Mouse (Mus musculus) CH12.LX (cell line): ENCODE data around the gene Cfap74. TPM values are rescaled to one million over a fixed set of nuclear protein-coding genes. Genes with fewer than 3 reads are reported as not detected.

Experiments
- DNase-seq: peaks from one replicate; pipeline ENCODE4 v3.0.0-alpha.2; 2013; ENCODE audit errors: extremely low read depth
- H3K27ac ChIP-seq: 2 replicates; pipeline ENCODE4 v1.5.1; 2012; ENCODE audit warnings: low read depth, mild to moderate bottlenecking, control low read depth, moderate library complexity; ENCODE audit not compliant: insufficient read depth
- H3K27me3 ChIP-seq: replicated peaks from 2 replicates; pipeline ENCODE3; 2012; ENCODE audit warnings: inconsistent platforms
- H3K36me3 ChIP-seq, 2 experiments: replicated peaks in 1 of 2; 2 replicates each; pipeline versions ENCODE3 to v1.6.1; 2012; ENCODE audit warnings: inconsistent platforms in 1 of 2, low read length in 1 of 2, mild to moderate bottlenecking in 1 of 2, mixed read lengths in 1 of 2, moderate library complexity in 1 of 2; ENCODE audit not compliant: control insufficient read depth in 1 of 2, insufficient read depth in 1 of 2
- H3K4me1 ChIP-seq, 2 experiments: 2 replicates each; pipeline ENCODE4 v1.6.1; 2012; ENCODE audit warnings: inconsistent platforms in 1 of 2, moderate library complexity in 1 of 2; ENCODE audit not compliant: insufficient read depth in 2 of 2, control insufficient read depth in 1 of 2
- H3K4me2 ChIP-seq: 2 replicates; pipeline ENCODE4 v1.6.1; 2012; ENCODE audit warnings: low read depth, mild to moderate bottlenecking, control low read depth; ENCODE audit not compliant: poor library complexity, insufficient read depth, severe bottlenecking
- H3K4me3 ChIP-seq, 3 experiments: fragments of 150-350 bp in 1 of 3; sonication (generic) in 1 of 3; replicated peaks in 1 of 3; 2 replicates each; pipeline versions ENCODE3 to v1.5.1; 2011 to 2012; ENCODE audit warnings: low read depth in 2 of 3, low read length in 2 of 3, mild to moderate bottlenecking in 2 of 3, moderate library complexity in 2 of 3, control low read depth in 1 of 3, improper control_type of control experiment in 1 of 3, inconsistent platforms in 1 of 3, mixed read lengths in 1 of 3; ENCODE audit not compliant: poor library complexity in 1 of 3
- H3K79me2 ChIP-seq: replicated peaks from 2 replicates; pipeline ENCODE4 v1.6.1; 2012; ENCODE audit warnings: mild to moderate bottlenecking, moderate library complexity; ENCODE audit not compliant: control insufficient read depth, poor library complexity, insufficient read depth, severe bottlenecking; ENCODE audit errors: extremely low read depth
- H3K9ac ChIP-seq: 2 replicates; pipeline ENCODE4 v1.6.1; 2012; ENCODE audit warnings: low read depth, mild to moderate bottlenecking, control low read depth, moderate library complexity; ENCODE audit not compliant: insufficient read depth
- H3K9me3 ChIP-seq: replicated peaks from 2 replicates; pipeline ENCODE3; 2012; ENCODE audit warnings: low read length, inconsistent platforms, mixed read lengths
- CHD1 ChIP-seq: IDR thresholded peaks from 2 replicates; pipeline ENCODE4 v1.6.1; 2012; ENCODE audit warnings: low read depth, low read length, improper control_type of control experiment, inconsistent platforms
- ELF1 ChIP-seq: IDR thresholded peaks from 2 replicates; pipeline ENCODE4 v1.6.1; 2014; ENCODE audit warnings: low read depth, mild to moderate bottlenecking, inconsistent platforms, low read length, improper control_type of control experiment
- EP300 ChIP-seq: IDR thresholded peaks from 2 replicates; pipeline ENCODE4 v1.6.1; 2011; ENCODE audit warnings: low read length, improper control_type of control experiment
- IRF4 ChIP-seq: IDR thresholded peaks from 2 replicates; pipeline ENCODE4 v1.6.1; 2014; ENCODE audit warnings: low read depth, mild to moderate bottlenecking, inconsistent platforms, low read length, improper control_type of control experiment
- JUN ChIP-seq: IDR thresholded peaks from 2 replicates; pipeline ENCODE4 v1.6.1; 2011; ENCODE audit warnings: low read depth, mild to moderate bottlenecking, low read length, improper control_type of control experiment, moderate library complexity; ENCODE audit not compliant: insufficient read depth
- JUND ChIP-seq: conservative IDR thresholded peaks from 2 replicates; pipeline ENCODE4 v1.6.1; 2011; ENCODE audit warnings: low read depth, low read length, improper control_type of control experiment
- KAT2A ChIP-seq: IDR thresholded peaks from 2 replicates; pipeline ENCODE4 v1.6.1; 2012; ENCODE audit warnings: low read length, improper control_type of control experiment, inconsistent platforms; ENCODE audit not compliant: insufficient replicate concordance
- MEF2A ChIP-seq: IDR thresholded peaks from 2 replicates; pipeline ENCODE4 v1.6.1; 2014; ENCODE audit warnings: low read depth, mild to moderate bottlenecking, inconsistent platforms, low read length, improper control_type of control experiment, borderline replicate concordance
- MXI1 ChIP-seq: IDR thresholded peaks from 2 replicates; pipeline ENCODE4 v1.6.1; 2011; ENCODE audit warnings: mild to moderate bottlenecking, low read depth, low read length, improper control_type of control experiment
- MYC ChIP-seq: IDR thresholded peaks from 2 replicates; pipeline ENCODE4 v1.6.1; 2011; ENCODE audit warnings: low read depth, mild to moderate bottlenecking, improper control_type of control experiment, low read length
- NELFE ChIP-seq: IDR thresholded peaks from 2 replicates; pipeline ENCODE4 v1.6.1; 2011; ENCODE audit warnings: low read depth, low read length, improper control_type of control experiment
- PAX5 ChIP-seq: IDR thresholded peaks from 2 replicates; pipeline ENCODE4 v1.6.1; 2012; ENCODE audit warnings: low read length, inconsistent platforms, mixed read lengths
- SIN3A ChIP-seq: IDR thresholded peaks from 2 replicates; pipeline ENCODE4 v1.6.1; 2012; ENCODE audit warnings: low read length, improper control_type of control experiment, inconsistent platforms
- SMC3 ChIP-seq: IDR thresholded peaks from 2 replicates; pipeline ENCODE4 v1.6.1; 2011; ENCODE audit warnings: low read depth, low read length, improper control_type of control experiment
- TBP ChIP-seq: conservative IDR thresholded peaks from 2 replicates; pipeline ENCODE4 v1.6.1; 2011; ENCODE audit warnings: low read depth, low read length, improper control_type of control experiment
- UBTF ChIP-seq: IDR thresholded peaks from 2 replicates; pipeline ENCODE4 v1.6.1; 2012; ENCODE audit warnings: low read depth, mild to moderate bottlenecking, inconsistent platforms, low read length, improper control_type of control experiment, moderate library complexity
- ZKSCAN1 ChIP-seq: IDR thresholded peaks from 2 replicates; pipeline ENCODE4 v1.6.1; 2012; ENCODE audit warnings: low read depth, inconsistent platforms, low read length, improper control_type of control experiment, borderline replicate concordance
- ZMIZ1 ChIP-seq: IDR thresholded peaks from 2 replicates; pipeline ENCODE4 v1.6.1; 2012; ENCODE audit warnings: low read depth, mild to moderate bottlenecking, inconsistent platforms, low read length, improper control_type of control experiment
- dilution Hi-C: fragments of 300-500 bp; cut with MboI; formaldehyde crosslinking; loops from 2 replicates; pipeline ENCODE4 v1.14.3; 2020; ENCODE audit warnings: low sequenced_read_pairs; ENCODE audit not compliant: extremely low pct_unique_long_range_greater_than_20kb, extremely low pct_ligation_motif_present
- in situ Hi-C: fragments of 300-500 bp; cut with MboI; formaldehyde crosslinking; loops from 3 replicates; pipeline ENCODE4 v1.14.3; 2019; ENCODE audit warnings: low sequenced_read_pairs, low pct_ligation_motif_present, low pct_unique_long_range_greater_than_20kb, mixed read lengths
- polyA plus RNA-seq: library from polyadenylated mRNA; unstranded; fragments of >175 nt; gene quantifications from 2 replicates; pipeline ENCODE4 v1.2.1, GENCODE M21; 2012; ENCODE audit warnings: low read depth; ENCODE audit not compliant: insufficient read length
- total RNA-seq, 2 experiments: library from RNA; depleted of rRNA; stranded (reverse); fragments of 300-350 nt in 1 of 2; fragments of >200 nt in 1 of 2; gene quantifications; 2 replicates each; pipeline ENCODE4 v1.2.3; 2012 to 2014

Cfap74 gene
- total and polyA plus RNA-seq, 3 experiments, result 4.7 to 8.5 (median 5.2) TPM

GRCm38 (mm10) chr4:155464061-155464460 lies 55.1 kb downstream of the Cfap74 start:
- no peak overlapping the region for H3K4me3 ChIP-seq
- H3K4me1 ChIP-seq, result peaks cover 1 to 10% of the 10 kb centered on the region in 2 experiments
- H3K79me2 ChIP-seq, result no peaks in the 10 kb centered on the region
- peaks cover 3% of the 10 kb centered on the region for H3K27me3 ChIP-seq
- H3K36me3 ChIP-seq, result no peaks in the 10 kb centered on the region
- H3K27ac ChIP-seq, result no peak overlapping the region
- TF ChIP-seq NELFE (no peak), ZMIZ1 (no peak), MXI1 (no peak), JUN (no peak), CHD1 (no peak), JUND (no peak), EP300 (no peak), SIN3A (no peak), SMC3 (no peak), IRF4 (no peak), MYC (no peak), KAT2A (no peak), PAX5 (no peak)
- H3K9me3 ChIP-seq, result peaks cover 4% of the 10 kb centered on the region
- no peak for DNase-seq
- dilution Hi-C loops (no loop called here), in situ Hi-C loops (loop anchor here (5.0 kb wide), 1 partner anchor 37 kb away; no protein-coding TSS in a partner anchor)
- no peak overlapping the region for H3K9ac ChIP-seq
- H3K4me2 ChIP-seq, result no peak overlapping the region

DNA sequence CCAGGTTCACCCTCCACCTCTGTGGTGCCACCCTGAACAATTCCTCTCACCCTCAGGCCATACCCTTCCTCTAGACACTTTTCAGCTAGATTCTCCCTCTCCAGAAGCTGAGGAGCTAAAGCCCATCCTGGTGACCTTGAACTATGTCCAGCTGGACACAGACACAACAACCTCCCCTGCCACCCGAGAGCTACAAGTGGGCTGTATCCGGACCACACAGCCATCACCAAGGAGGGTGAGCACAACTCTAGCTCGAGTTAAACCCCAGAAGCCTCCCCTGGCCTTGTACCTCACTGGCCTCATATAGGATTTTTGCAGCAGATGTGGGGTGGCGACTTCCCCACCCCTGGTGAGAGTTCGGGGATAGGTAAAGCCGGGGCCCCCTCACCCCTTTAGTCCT lies 56.6 kb downstream of the Cfap74 start:
- Histone ChIP-seq H3K4me1 (peaks cover 6 to 10% of the 10 kb centered on the region in 2 experiments), H3K4me2 (no peak overlapping the region), H3K9ac (no peak overlapping the region), H3K79me2 (no peaks in the 10 kb centered on the region), H3K36me3 (no peaks in the 10 kb centered on the region), H3K4me3 (no peak overlapping the region), H3K27ac (no peak overlapping the region), H3K9me3 (peaks cover 4% of the 10 kb centered on the region), H3K27me3 (peaks cover 8% of the 10 kb centered on the region)
- TF ChIP-seq UBTF, result no peak
- no peak for TF ChIP-seq ZKSCAN1
- no peak for TF ChIP-seq IRF4
- no peak for TF ChIP-seq NELFE
- TF ChIP-seq KAT2A, result no peak
- TF ChIP-seq SMC3, result no peak
- TF ChIP-seq ELF1, result no peak
- TF ChIP-seq MXI1, result no peak
- no peak for TF ChIP-seq TBP
- no peak for TF ChIP-seq PAX5
- TF ChIP-seq MEF2A, result no peak
- dilution Hi-C loops, result no loop called here
- DNase-seq, result no peak
- in situ Hi-C loops, result no loop called here
